Mouse (Mus musculus) kidney, adult 2 months (tissue): ENCODE results near the gene Olfr1183.

ENCODE experiments used
- CTCF ChIP-seq: fragments of 200-500 bp; conservative IDR thresholded peaks from 2 replicates; pipeline ENCODE4 v1.5.1; 2011; ENCODE audit warnings: low read depth, mild to moderate bottlenecking, control low read depth, low read length, moderate library complexity, mixed read lengths; ENCODE audit not compliant: insufficient read depth, insufficient read length
- POLR2A ChIP-seq: fragments of 200-500 bp; IDR thresholded peaks from one replicate; pipeline ENCODE4 v1.6.1; 2011; ENCODE audit warnings: low read depth, low read length, control low read depth

DNA sequence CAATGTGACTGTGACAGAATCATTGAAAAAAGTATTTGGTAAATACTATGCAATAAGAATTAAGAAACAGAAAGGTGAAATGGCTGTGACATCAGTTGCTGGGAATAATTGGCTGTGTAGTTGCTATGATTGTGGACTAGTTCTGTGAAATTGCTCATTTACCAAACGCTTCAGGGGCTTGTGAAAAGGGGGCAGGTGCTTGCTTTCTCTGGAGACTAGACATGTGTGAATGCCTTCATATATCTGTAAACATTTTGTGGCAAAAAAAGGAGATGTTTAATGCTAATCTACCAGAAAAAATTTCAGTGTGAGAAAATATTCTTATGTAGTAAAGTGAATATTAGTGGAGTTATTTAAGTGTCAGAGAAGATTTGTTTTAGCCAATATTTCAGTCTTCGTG lies 38.4 kb downstream of the Olfr1183 start, which contains the start of gene Olfr1185-ps1:
- TF ChIP-seq CTCF = no peak
- TF ChIP-seq POLR2A = no peak
